Mouse (Mus musculus) testis, adult 2 months (tissue): ENCODE measurements around the gene Garem2.

ENCODE experiments used
- CTCF ChIP-seq: fragments of 200-500 bp; IDR thresholded peaks from 2 replicates; pipeline ENCODE4 v1.5.1; 2012; ENCODE audit warnings: low read depth, mild to moderate bottlenecking, inconsistent platforms, low read length, moderate library complexity; ENCODE audit not compliant: control insufficient read depth, insufficient read depth, insufficient replicate concordance
- POLR2A ChIP-seq: fragments of 200-500 bp; IDR thresholded peaks from 2 replicates; pipeline ENCODE4 v1.6.1; 2012; ENCODE audit warnings: low read depth, mild to moderate bottlenecking, inconsistent platforms, low read length, moderate library complexity; ENCODE audit not compliant: control insufficient read depth

DNA sequence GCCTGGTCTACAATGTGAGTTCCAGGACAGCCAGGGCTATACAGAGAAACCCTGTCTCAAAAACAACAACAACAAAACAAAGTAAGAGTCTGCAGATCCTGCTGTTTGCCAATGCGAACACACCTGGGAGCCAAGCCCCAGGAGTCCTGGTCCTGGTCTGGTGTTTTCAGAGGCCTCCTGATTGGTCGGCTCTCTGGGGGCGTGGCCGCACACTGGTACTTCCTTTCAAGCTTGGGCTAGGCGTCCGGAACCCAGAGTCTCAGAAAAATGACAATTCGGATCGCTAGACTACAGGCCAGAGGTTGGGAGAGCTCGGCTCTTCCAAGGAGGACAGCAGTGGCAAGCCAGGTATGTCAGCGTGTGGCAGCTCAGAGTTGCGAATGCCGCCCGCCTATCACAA lies 12.3 kb upstream of the Garem2 start:
- TF ChIP-seq POLR2A (no peak), CTCF (no peak)
